Mouse (Mus musculus): Measurements from ENCODE around the gene Zfp697. TPM values are rescaled to one million over a fixed set of nuclear protein-coding genes. Genes with fewer than 3 reads are reported as not detected.
"Not testable (repeated sequence)": the region's sequence is repeated elsewhere in the genome, so short reads cannot be mapped to it uniquely, and the experiment has no call there.

The Zfp697 gene
- polyA plus RNA-seq, 1 experiment from 2014 or later, result 7.9 TPM

- not testable (repeated sequence) for H3K27me3 ChIP-seq; H3K4me3 ChIP-seq; H3K4me1 ChIP-seq; H3K4me2 ChIP-seq; ATAC-seq (ENCODE audit: borderline replicate concordance, extremely low read depth, low FRiP score, low TSS enrichment); H3K9ac ChIP-seq; H3K27ac ChIP-seq; H3K9me3 ChIP-seq; H3K36me3 ChIP-seq
- no CpG with 5 or more reads among the region's 1 CpGs for WGBS
Measured at GRCm38 (mm10) chr3:98471057-98471456, 88.8 kb downstream of the Zfp697 start.

GRCm38 (mm10) chr3:98471499-98471898 lies 89.2 kb downstream of the Zfp697 start:
- not testable (repeated sequence) for ATAC-seq (ENCODE audit: borderline replicate concordance, extremely low read depth, low FRiP score, low TSS enrichment); H3K4me1 ChIP-seq; H3K27me3 ChIP-seq; H3K4me3 ChIP-seq; H3K9me3 ChIP-seq; H3K9ac ChIP-seq; H3K4me2 ChIP-seq; H3K36me3 ChIP-seq; H3K27ac ChIP-seq

- H3K9ac ChIP-seq; ATAC-seq (ENCODE audit: borderline replicate concordance, extremely low read depth, low FRiP score, low TSS enrichment): not testable (repeated sequence)
Measured at GRCm38 (mm10) chr3:98494184-98494583, 111.9 kb downstream of the Zfp697 start.

GRCm38 (mm10) chr3:98495055-98495454 lies 112.8 kb downstream of the Zfp697 start:
- H3K27me3 ChIP-seq, result not testable (repeated sequence)

More at GRCm38 (mm10) chr3:98494184-98494583, 111.9 kb downstream of the Zfp697 start:
- not testable (repeated sequence) for H3K36me3 ChIP-seq, H3K27me3 ChIP-seq, H3K4me1 ChIP-seq, H3K4me3 ChIP-seq, H3K9me3 ChIP-seq, H3K4me2 ChIP-seq, H3K27ac ChIP-seq

GRCm38 (mm10) chr3:98496762-98497161 lies 114.5 kb downstream of the Zfp697 start:
- no CpG with 5 or more reads among the region's 2 CpGs for WGBS
- not testable (repeated sequence) for H3K9ac ChIP-seq; H3K9me3 ChIP-seq; H3K36me3 ChIP-seq; H3K4me3 ChIP-seq; H3K4me1 ChIP-seq; H3K27me3 ChIP-seq; H3K4me2 ChIP-seq; H3K27ac ChIP-seq; ATAC-seq (ENCODE audit: borderline replicate concordance, extremely low read depth, low FRiP score, low TSS enrichment)

More at GRCm38 (mm10) chr3:98495055-98495454, 112.8 kb downstream of the Zfp697 start:
- H3K4me1 ChIP-seq; H3K36me3 ChIP-seq; H3K9me3 ChIP-seq; H3K27ac ChIP-seq; H3K4me3 ChIP-seq; H3K4me2 ChIP-seq; ATAC-seq (ENCODE audit: borderline replicate concordance, extremely low read depth, low FRiP score, low TSS enrichment); H3K9ac ChIP-seq: not testable (repeated sequence)

GRCm38 (mm10) chr3:98497401-98497800 lies 115.1 kb downstream of the Zfp697 start:
- not testable (repeated sequence) for H3K27me3 ChIP-seq; H3K4me2 ChIP-seq; H3K4me1 ChIP-seq; H3K4me3 ChIP-seq; H3K27ac ChIP-seq; H3K9me3 ChIP-seq; ATAC-seq (ENCODE audit: borderline replicate concordance, extremely low read depth, low FRiP score, low TSS enrichment); H3K9ac ChIP-seq; H3K36me3 ChIP-seq

- H3K9me3 ChIP-seq; H3K36me3 ChIP-seq; ATAC-seq (ENCODE audit: borderline replicate concordance, extremely low read depth, low FRiP score, low TSS enrichment); H3K9ac ChIP-seq; H3K27me3 ChIP-seq; H3K4me1 ChIP-seq; H3K4me2 ChIP-seq; H3K4me3 ChIP-seq; H3K27ac ChIP-seq: not testable (repeated sequence)
- no CpG with 5 or more reads among the region's 5 CpGs for WGBS
Measured at GRCm38 (mm10) chr3:98507229-98507628, 125.0 kb downstream of the Zfp697 start.

GRCm38 (mm10) chr3:98510414-98510813 lies 128.2 kb downstream of the Zfp697 start, which contains the start of gene Hsd3b4:
TSS of gene Hsd3b4 (minus strand) at chr3:98510514.
- H3K4me3 ChIP-seq; H3K27ac ChIP-seq; ATAC-seq (ENCODE audit: borderline replicate concordance, extremely low read depth, low FRiP score, low TSS enrichment); H3K4me2 ChIP-seq; H3K9me3 ChIP-seq; H3K9ac ChIP-seq; H3K36me3 ChIP-seq; H3K27me3 ChIP-seq; H3K4me1 ChIP-seq: not testable (repeated sequence)
- WGBS, result no CpG with 5 or more reads among the region's 1 CpGs

GRCm38 (mm10) chr3:98522779-98523178 lies 140.5 kb downstream of the Zfp697 start:
- H3K4me3 ChIP-seq; ATAC-seq (ENCODE audit: borderline replicate concordance, extremely low read depth, low FRiP score, low TSS enrichment); H3K9ac ChIP-seq; H3K4me1 ChIP-seq; H3K9me3 ChIP-seq; H3K4me2 ChIP-seq; H3K27me3 ChIP-seq; H3K27ac ChIP-seq; H3K36me3 ChIP-seq: not testable (repeated sequence)
- 14% methylated on average over 1 of the region's 2 CpGs for WGBS

GRCm38 (mm10) chr3:98524552-98524951 lies 142.3 kb downstream of the Zfp697 start:
- not testable (repeated sequence) for H3K27ac ChIP-seq; H3K4me2 ChIP-seq; H3K9ac ChIP-seq; H3K9me3 ChIP-seq; H3K36me3 ChIP-seq; H3K27me3 ChIP-seq; H3K4me3 ChIP-seq; ATAC-seq (ENCODE audit: borderline replicate concordance, extremely low read depth, low FRiP score, low TSS enrichment); H3K4me1 ChIP-seq
- WGBS, result no CpG with 5 or more reads among the region's 1 CpGs

- H3K27ac ChIP-seq; ATAC-seq (ENCODE audit: borderline replicate concordance, extremely low read depth, low FRiP score, low TSS enrichment); H3K27me3 ChIP-seq; H3K4me2 ChIP-seq; H3K4me3 ChIP-seq; H3K36me3 ChIP-seq; H3K4me1 ChIP-seq; H3K9ac ChIP-seq; H3K9me3 ChIP-seq: not testable (repeated sequence)
Measured at GRCm38 (mm10) chr3:98524978-98525377, 142.7 kb downstream of the Zfp697 start.

GRCm38 (mm10) chr3:98547641-98548040 lies 165.4 kb downstream of the Zfp697 start:
- not testable (repeated sequence) for H3K4me1 ChIP-seq; H3K4me2 ChIP-seq; H3K36me3 ChIP-seq; ATAC-seq (ENCODE audit: borderline replicate concordance, extremely low read depth, low FRiP score, low TSS enrichment); H3K27ac ChIP-seq; H3K4me3 ChIP-seq; H3K9ac ChIP-seq; H3K27me3 ChIP-seq; H3K9me3 ChIP-seq

- H3K4me2 ChIP-seq; H3K4me1 ChIP-seq; H3K27ac ChIP-seq; H3K9me3 ChIP-seq; H3K36me3 ChIP-seq; H3K9ac ChIP-seq; H3K4me3 ChIP-seq; ATAC-seq (ENCODE audit: borderline replicate concordance, extremely low read depth, low FRiP score, low TSS enrichment); H3K27me3 ChIP-seq: not testable (repeated sequence)
- WGBS, result no CpG with 5 or more reads among the region's 1 CpGs
Measured at GRCm38 (mm10) chr3:98548495-98548894, 166.2 kb downstream of the Zfp697 start.

Measured in lung, embryonic 15.5 days (tissue).